Comparison of ENCODE assay signal across 1 mouse cellular context in the genomic region with DNA sequence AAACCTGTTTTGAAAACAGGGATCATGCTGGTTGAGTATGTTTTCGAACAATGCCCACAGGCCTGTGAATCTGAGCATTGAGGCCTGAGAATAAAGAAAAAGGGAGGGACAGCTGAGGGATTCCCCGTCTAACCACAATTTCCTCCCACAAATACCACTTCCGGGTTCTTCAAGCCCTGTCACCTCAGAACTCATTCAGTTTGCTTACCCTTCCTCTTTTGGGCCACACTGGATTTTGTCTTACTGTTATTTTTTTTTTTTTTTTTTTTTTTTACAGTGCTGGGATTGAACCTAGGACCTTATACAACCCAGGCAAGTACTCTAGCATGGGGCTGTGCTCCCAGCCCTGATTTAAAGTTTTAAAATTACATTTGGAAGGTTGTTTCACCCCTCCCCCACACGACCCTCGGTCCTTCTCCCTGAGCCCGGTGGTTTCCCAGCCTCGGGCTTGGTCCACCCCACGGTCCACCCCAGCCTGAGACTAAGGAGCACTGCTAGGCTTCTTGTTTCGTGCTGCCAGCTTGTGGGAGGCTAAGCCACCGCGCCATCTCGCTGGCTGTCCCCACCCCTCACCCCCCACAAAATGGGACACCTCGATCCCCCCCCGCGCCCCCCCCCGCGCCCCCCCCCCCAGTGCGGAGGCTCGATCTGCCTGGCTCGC.
A peak's percentile ranks its signal among the peaks of the same experiment; 100 is the strongest.
TF ChIP-seq lines count a peak whose summit lies in the region.

No protein-coding gene starts in this region.

TF ChIP-seq in CH12.LX, 34 proteins besides CTCF, POLR2A, EP300 and RAD21 (continued from another document):
- TF ChIP-seq NRF1 (IDR thresholded peaks at IDR 0.05; ENCODE audit: low read depth, low read length) (no peak), MAX (IDR thresholded peaks at IDR 0.05; ENCODE audit: low read length) (0 out of 2 replicates have a peak, but pooled peaks have one; percentile 35), ZMIZ1 (IDR thresholded peaks at IDR 0.05; ENCODE audit: low read depth, low read length) (no peak), MYC (IDR thresholded peaks at IDR 0.05; ENCODE audit: low read depth, low read length) (peak; percentile 62), ZC3H11A (IDR thresholded peaks at IDR 0.05; ENCODE audit: low read depth, low read length) (no peak), NELFE (IDR thresholded peaks at IDR 0.05; ENCODE audit: low read depth, low read length) (no peak), CHD2 (IDR thresholded peaks at IDR 0.05; ENCODE audit: low read length) (peak; percentile 89), KAT2A (IDR thresholded peaks at IDR 0.05; ENCODE audit: insufficient replicate concordance, low read length) (no peak), SMC3 (IDR thresholded peaks at IDR 0.05; ENCODE audit: low read depth, low read length) (no peak)
